Mouse (Mus musculus): ENCODE data around the gene Dennd1b. TPM values are rescaled to one million over a fixed set of nuclear protein-coding genes. Genes with fewer than 3 reads are reported as not detected.

The Dennd1b gene
- total RNA-seq, 2 experiments from 2014 or later: 2.3 to 15.1 TPM

Other genes with a start within 250 kb of the Dennd1b start
- gene Lhx9, start 114.9 kb upstream of the Dennd1b start, total RNA-seq (2015; ENCODE audit: low replicate concordance): not detected in 2 replicates
- not detected in 2 replicates for gene Lhx9, start 114.9 kb upstream of the Dennd1b start, total RNA-seq (2017; ENCODE audit: low replicate concordance)
- gene 2310009B15Rik, start 106.6 kb upstream of the Dennd1b start, total RNA-seq (2015; ENCODE audit: low replicate concordance): not detected in 2 replicates
- gene 2310009B15Rik, start 106.6 kb upstream of the Dennd1b start, total RNA-seq (2017; ENCODE audit: low replicate concordance): not detected in 2 replicates